Mouse (Mus musculus) heart, adult 2 months (tissue): Measurements from ENCODE around the gene Trnp1. TPM values are rescaled to one million over a fixed set of nuclear protein-coding genes. Genes with fewer than 3 reads are reported as not detected.

ENCODE experiments used
- DNase-seq, 2 experiments: peaks; one replicate each; pipeline ENCODE4 v3.0.0; 2021
- H3K27ac ChIP-seq: fragments of 200-600 bp; 2 replicates; pipeline ENCODE4 v1.8.1; 2022
- H3K27me3 ChIP-seq: fragments of 200-500 bp; 2 replicates; pipeline ENCODE4 v1.6.1; 2012; ENCODE audit warnings: mild to moderate bottlenecking, low read length, inconsistent platforms, mixed read lengths; ENCODE audit not compliant: control insufficient read depth, insufficient read depth
- H3K36me3 ChIP-seq: fragments of 200-500 bp; 2 replicates; pipeline ENCODE4 v1.6.1; 2012; ENCODE audit warnings: low read length, inconsistent platforms; ENCODE audit not compliant: control insufficient read depth, insufficient read depth
- H3K4me1 ChIP-seq: fragments of 200-500 bp; 2 replicates; pipeline ENCODE4 v1.6.1; 2011; ENCODE audit warnings: low read length; ENCODE audit not compliant: control insufficient read depth, insufficient read depth
- H3K4me3 ChIP-seq: fragments of 200-600 bp; 2 replicates; pipeline ENCODE4 v1.8.1; 2022
- H3K79me2 ChIP-seq: fragments of 200-500 bp; replicated peaks from 2 replicates; pipeline ENCODE4 v1.6.1; 2012; ENCODE audit warnings: mild to moderate bottlenecking, inconsistent platforms, low read length, moderate library complexity, mixed read lengths; ENCODE audit not compliant: control insufficient read depth, insufficient read depth
- H3K9ac ChIP-seq: fragments of 200-500 bp; 2 replicates; pipeline ENCODE4 v1.6.1; 2012; ENCODE audit warnings: low read depth, mild to moderate bottlenecking, control low read depth, inconsistent platforms, low read length, mixed read lengths
- CTCF ChIP-seq: fragments of 200-600 bp; IDR thresholded peaks from 2 replicates; pipeline ENCODE4 v1.8.1; 2022; ENCODE audit warnings: antibody characterized with exemption, mild to moderate bottlenecking, moderate library complexity
- EP300 ChIP-seq: fragments of 200-500 bp; IDR thresholded peaks from 2 replicates; pipeline ENCODE4 v1.6.1; 2011; ENCODE audit warnings: low read depth, low read length, control low read depth; ENCODE audit not compliant: insufficient read depth
- POLR2A ChIP-seq: fragments of 200-500 bp; IDR thresholded peaks from 2 replicates; pipeline ENCODE4 v1.6.1; 2011; ENCODE audit warnings: mild to moderate bottlenecking, low read depth, low read length, control low read depth; ENCODE audit not compliant: insufficient read depth
- WGBS: fragments of 180-500 bp; shearing (Covaris S2); methylation state at CpG from one replicate; pipeline ENCODE4 v1.1.7; 2018; 5-methylcytosine and 5-hydroxymethylcytosine counted together
- intact Hi-C: fragments of 180-260 bp; cut with DNase I; formaldehyde crosslinking; loops from one replicate; pipeline ENCODE4 v1.15.1; 2025
- polyA plus RNA-seq: library from polyadenylated mRNA; depleted of rRNA; stranded (reverse); fragments of >200 nt; gene quantifications from 2 replicates; pipeline ENCODE4 v1.2.3, GENCODE M21; 2012
- total RNA-seq, 2 experiments: library from RNA; stranded (reverse); gene quantifications; 2 replicates each; pipeline ENCODE4 v1.2.3; 2021

The Trnp1 gene
- total and polyA plus RNA-seq, 3 experiments: 2.0 to 2.4 (median 2.1) TPM

DNA sequence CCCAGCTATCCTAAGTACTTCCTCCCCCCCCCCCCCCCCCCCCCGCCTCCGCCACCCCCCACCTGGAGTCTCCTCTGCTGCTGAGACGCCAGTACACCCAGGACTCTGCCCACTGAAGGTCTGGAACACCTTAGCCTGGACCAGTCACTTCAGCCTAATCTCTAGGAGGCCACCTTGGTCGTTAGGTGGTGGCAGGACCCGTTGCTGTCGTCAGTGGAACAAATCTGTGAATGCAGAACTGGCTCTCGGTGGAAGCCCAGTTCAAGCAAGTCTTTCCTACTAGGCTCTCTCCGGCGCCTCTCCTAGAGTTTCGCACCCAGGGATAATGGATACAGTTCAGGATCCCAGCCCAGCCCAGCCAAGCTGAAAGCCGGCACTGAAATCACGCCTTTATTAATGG lies 4.5 kb downstream of the Trnp1 start:
- H3K9ac ChIP-seq: peak overlapping the region; percentile 53

DNA sequence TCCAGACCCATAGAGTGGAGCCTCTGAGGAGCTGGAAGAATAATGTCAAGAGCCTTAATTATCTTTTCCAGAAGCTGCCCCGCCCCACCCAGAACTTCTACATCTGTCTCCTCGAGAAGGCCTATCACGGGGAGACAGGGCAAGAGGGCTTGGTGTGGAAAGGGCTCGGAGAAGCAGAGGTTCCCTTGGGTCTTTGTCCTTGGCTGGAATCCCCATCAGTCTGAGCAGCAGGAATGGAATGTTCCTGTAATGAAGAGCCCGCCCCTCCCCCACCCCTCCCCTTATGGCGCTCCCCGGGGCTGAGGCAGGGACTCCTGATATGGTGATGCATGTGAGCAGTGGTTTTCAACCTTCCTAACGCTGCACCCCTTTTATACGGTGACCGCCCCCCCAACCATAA lies 6.5 kb downstream of the Trnp1 start:
- no peak overlapping the region for H3K4me3 ChIP-seq
- H3K9ac ChIP-seq: no peak overlapping the region
- 22% methylated on average over 10 of the region's 10 CpGs for WGBS
- H3K27me3 ChIP-seq: no peaks in the 10 kb centered on the region
- TF ChIP-seq CTCF: no peak
- TF ChIP-seq EP300: peak; percentile 49; the same call in 1 of the 2 replicates
- TF ChIP-seq POLR2A: no peak
- no peaks in the 10 kb centered on the region for H3K79me2 ChIP-seq
- peak overlapping the region; percentile 36 for H3K27ac ChIP-seq
- intact Hi-C loops: no loop called here
- peak; percentile 63 to 67 for DNase-seq
- H3K36me3 ChIP-seq: no peaks in the 10 kb centered on the region
- H3K4me1 ChIP-seq: peaks cover 14% of the 10 kb centered on the region

More for the DNA sequence above, 4.5 kb downstream of the Trnp1 start:
- H3K4me1 ChIP-seq: peaks cover 14% of the 10 kb centered on the region
- H3K36me3 ChIP-seq: no peaks in the 10 kb centered on the region
- peak overlapping the region; percentile 59 for H3K27ac ChIP-seq
- WGBS: 8% methylated on average over 11 of the region's 12 CpGs
- peaks cover 1% of the 10 kb centered on the region; the same call in 1 of the 2 replicates for H3K27me3 ChIP-seq
- intact Hi-C loops: loop anchor here (1.0 kb wide), 2 partner anchors 15 to 70 kb away; no protein-coding TSS in a partner anchor
- peak overlapping the region; percentile 50 for H3K4me3 ChIP-seq
- no peaks in the 10 kb centered on the region for H3K79me2 ChIP-seq
- DNase-seq: peak; percentile 42 to 56
- TF ChIP-seq POLR2A: no peak
- no peak for TF ChIP-seq EP300
- TF ChIP-seq CTCF: no peak

DNA sequence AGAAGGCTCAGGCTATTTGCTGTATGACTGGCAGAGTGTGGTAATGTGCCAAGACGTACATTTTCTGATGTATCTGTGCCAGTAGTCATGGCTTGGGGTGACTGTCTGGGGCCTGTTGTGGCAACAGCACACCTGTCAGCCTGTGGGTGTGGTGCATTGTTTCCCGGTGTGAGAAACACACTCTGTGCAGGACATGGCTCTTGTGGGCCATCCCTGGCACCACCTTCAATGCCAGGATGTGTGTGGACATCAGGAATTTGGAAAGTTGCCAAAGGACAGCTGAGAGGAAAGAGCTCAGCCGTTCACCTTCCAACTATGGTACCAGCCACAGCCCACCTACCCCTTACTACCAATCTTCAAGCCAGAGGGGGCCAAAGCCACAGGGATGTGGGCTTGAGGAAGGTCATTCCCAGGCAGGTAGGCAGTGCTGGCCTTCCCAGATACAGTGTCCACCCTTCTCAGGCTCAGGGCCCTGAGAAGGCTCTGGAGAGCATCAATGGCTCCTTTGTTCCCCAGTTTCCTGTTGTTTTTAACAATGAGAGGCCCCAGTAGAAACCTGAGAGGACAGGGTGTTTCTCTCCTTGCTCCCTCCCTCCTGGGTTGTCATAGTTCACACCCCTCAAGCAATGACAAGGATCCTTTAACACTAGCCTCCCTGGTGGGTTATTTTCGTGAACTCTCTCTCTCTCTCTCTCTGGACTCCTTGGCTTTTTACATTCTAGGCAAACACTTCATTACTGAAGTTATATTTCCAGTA lies 8.7 kb downstream of the Trnp1 start:
- Histone ChIP-seq H3K79me2 (no peaks in the 10 kb centered on the region), H3K27me3 (no peaks in the 10 kb centered on the region), H3K36me3 (no peaks in the 10 kb centered on the region), H3K4me3 (no peak overlapping the region), H3K4me1 (peaks cover 14% of the 10 kb centered on the region), H3K9ac (no peak overlapping the region), H3K27ac (peak overlapping the region; percentile 10; the same call in 1 of the 2 replicates)
- TF ChIP-seq POLR2A (no peak), EP300 (no peak), CTCF (no peak)
- intact Hi-C loops: no loop called here
- WGBS: 52% methylated on average over 4 of the region's 4 CpGs
- DNase-seq: no peak

DNA sequence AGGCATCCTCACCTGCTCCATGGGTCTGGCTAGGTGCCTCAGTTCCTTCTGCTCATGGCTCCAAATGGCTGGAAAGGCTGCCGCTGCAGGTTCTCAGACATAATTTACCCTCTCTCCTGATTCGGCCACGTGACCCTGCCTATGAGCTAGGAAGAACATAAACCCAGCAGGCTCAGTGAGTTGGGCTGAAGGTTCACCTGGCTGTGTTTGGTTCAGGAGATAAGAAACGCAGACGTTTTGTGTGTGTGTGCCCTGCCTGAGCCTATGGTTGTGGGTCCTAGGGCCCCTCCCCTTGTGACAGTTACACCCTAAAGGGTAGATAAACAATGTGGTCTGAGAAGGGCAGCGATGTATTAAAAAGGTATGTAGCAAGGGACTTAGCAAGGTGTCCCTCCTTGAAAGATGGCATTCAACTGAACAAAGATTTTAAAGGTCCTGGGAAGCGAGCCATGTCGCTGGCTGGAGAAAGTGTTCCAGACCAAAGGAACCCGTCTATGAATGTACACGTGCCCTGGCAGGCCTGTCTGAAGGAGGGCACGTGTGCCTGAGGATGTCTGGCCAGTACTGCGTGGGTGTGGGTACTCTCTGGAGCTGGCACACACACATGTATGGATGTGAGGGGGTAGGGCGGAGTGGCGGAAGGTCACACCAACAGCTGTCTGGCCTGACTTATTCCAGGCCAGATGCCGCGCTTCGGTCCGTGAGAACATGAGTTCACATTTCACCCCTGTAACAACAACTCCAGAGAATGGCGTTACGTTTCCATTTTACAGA lies 9.5 kb downstream of the Trnp1 start:
- peaks cover 16% of the 10 kb centered on the region for H3K4me1 ChIP-seq
- WGBS: 84% methylated on average over 20 of the region's 20 CpGs
- intact Hi-C loops: no loop called here
- no peaks in the 10 kb centered on the region for H3K27me3 ChIP-seq
- no peaks in the 10 kb centered on the region for H3K36me3 ChIP-seq
- no peak overlapping the region for H3K27ac ChIP-seq
- DNase-seq: no peak
- TF ChIP-seq EP300 (no peak), POLR2A (no peak), CTCF (no peak)
- H3K4me3 ChIP-seq: no peak overlapping the region
- H3K79me2 ChIP-seq: no peaks in the 10 kb centered on the region
- no peak overlapping the region for H3K9ac ChIP-seq

DNA sequence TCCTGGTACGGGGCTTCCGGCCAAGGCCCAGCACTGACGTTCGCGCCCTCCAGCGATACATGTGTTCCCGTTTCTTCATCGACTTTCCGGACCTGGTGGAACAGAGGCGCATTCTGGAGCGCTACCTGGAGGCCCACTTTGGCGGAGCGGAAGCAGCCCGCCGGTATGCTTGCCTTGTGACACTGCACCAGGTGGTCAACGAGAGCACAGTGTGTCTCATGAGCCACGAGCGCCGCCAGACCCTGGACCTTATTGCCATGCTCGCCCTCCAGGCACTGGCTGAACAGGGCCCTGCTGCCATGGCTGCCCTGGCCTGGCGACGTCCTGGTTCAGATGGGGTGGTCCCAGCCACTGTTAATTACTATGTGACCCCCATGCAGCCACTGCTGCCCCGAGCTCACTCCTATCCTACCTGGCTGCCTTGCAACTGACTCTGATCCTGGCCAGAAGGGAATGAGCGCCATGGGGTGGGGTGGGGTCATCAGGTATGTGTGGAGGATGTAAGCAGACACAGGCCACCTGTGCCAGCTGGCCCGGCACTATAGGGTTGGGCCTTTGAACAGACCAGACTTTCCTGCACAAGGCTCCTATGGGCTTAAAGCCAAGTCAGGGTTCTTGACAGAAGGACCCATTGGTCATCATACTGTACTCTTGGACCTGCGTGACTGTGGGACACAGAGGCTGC lies 11.5 kb downstream of the Trnp1 start:
- DNase-seq: no peak
- H3K79me2 ChIP-seq: no peaks in the 10 kb centered on the region
- TF ChIP-seq EP300 (no peak), POLR2A (no peak), CTCF (no peak)
- H3K36me3 ChIP-seq: no peaks in the 10 kb centered on the region
- intact Hi-C loops: no loop called here
- H3K27ac ChIP-seq: no peak overlapping the region
- peaks cover 13% of the 10 kb centered on the region for H3K4me1 ChIP-seq
- no peak overlapping the region for H3K4me3 ChIP-seq
- 95% methylated on average over 26 of the region's 26 CpGs for WGBS
- no peaks in the 10 kb centered on the region for H3K27me3 ChIP-seq
- no peak overlapping the region for H3K9ac ChIP-seq
